Mouse (Mus musculus): Measurements from ENCODE around the gene Xylt1. TPM values are rescaled to one million over a fixed set of nuclear protein-coding genes. Genes with fewer than 3 reads are reported as not detected.

Xylt1 gene
- total RNA-seq, 2 experiments from 2014 or later: 43.5 to 43.9 TPM

- Histone ChIP-seq H3K27ac (peak overlapping the region; percentile 14; the same call in 1 of the 2 replicates), H3K4me3 (no peak overlapping the region)
- TF ChIP-seq CTCF (conservative IDR thresholded peaks at IDR 0.05): no peak
- DNase-seq (ENCODE audit: low spot score in 2 of 2): no peak
Measured at GRCm38 (mm10) chr7:117478937-117479336, 98.2 kb downstream of the Xylt1 start.

- Histone ChIP-seq H3K27ac (peak overlapping the region; percentile 74), H3K4me3 (no peak overlapping the region)
- no peak for TF ChIP-seq CTCF (conservative IDR thresholded peaks at IDR 0.05)
- DNase-seq (ENCODE audit: low spot score in 2 of 2): no peak
Measured at GRCm38 (mm10) chr7:117480831-117481230, 100.1 kb downstream of the Xylt1 start.

- Histone ChIP-seq H3K27ac (peak overlapping the region; percentile 74), H3K4me3 (no peak overlapping the region)
- TF ChIP-seq CTCF (conservative IDR thresholded peaks at IDR 0.05): no peak
- DNase-seq (ENCODE audit: low spot score in 2 of 2): no peak
Measured at GRCm38 (mm10) chr7:117481404-117481803, 100.6 kb downstream of the Xylt1 start.

GRCm38 (mm10) chr7:117482701-117483100 is 101.9 kb downstream of the Xylt1 start:
- H3K27ac ChIP-seq: no peak overlapping the region; the same call in 1 of the 2 replicates
- DNase-seq (ENCODE audit: low spot score in 2 of 2): no peak
- TF ChIP-seq CTCF (conservative IDR thresholded peaks at IDR 0.05): no peak

GRCm38 (mm10) chr7:117484589-117484988 is 103.8 kb downstream of the Xylt1 start:
- no peak for TF ChIP-seq CTCF (conservative IDR thresholded peaks at IDR 0.05)
- Histone ChIP-seq H3K27ac (no peak overlapping the region), H3K4me3 (no peak overlapping the region)
- DNase-seq (ENCODE audit: low spot score in 2 of 2): no peak

More at GRCm38 (mm10) chr7:117482701-117483100, 101.9 kb downstream of the Xylt1 start:
- H3K4me3 ChIP-seq: no peak overlapping the region

GRCm38 (mm10) chr7:117484989-117485536 is 104.3 kb downstream of the Xylt1 start:
- Histone ChIP-seq H3K4me3 (no peak overlapping the region), H3K27ac (no peak overlapping the region)
- TF ChIP-seq CTCF (conservative IDR thresholded peaks at IDR 0.05): no peak
- DNase-seq (ENCODE audit: low spot score in 2 of 2): no peak

GRCm38 (mm10) chr7:117486425-117487172 is 105.8 kb downstream of the Xylt1 start:
- no peak for TF ChIP-seq CTCF (conservative IDR thresholded peaks at IDR 0.05)
- Histone ChIP-seq H3K4me3 (no peak overlapping the region), H3K27ac (no peak overlapping the region; the same call in 1 of the 2 replicates)
- DNase-seq (ENCODE audit: low spot score in 2 of 2): no peak

GRCm38 (mm10) chr7:117487173-117487490 is 106.4 kb downstream of the Xylt1 start:
- no peak overlapping the region; the same call in 1 of the 2 replicates for H3K27ac ChIP-seq
- DNase-seq (ENCODE audit: low spot score in 2 of 2): no peak
- no peak overlapping the region for H3K4me3 ChIP-seq
- no peak for TF ChIP-seq CTCF (conservative IDR thresholded peaks at IDR 0.05)

- no peak overlapping the region for H3K4me3 ChIP-seq
- H3K27ac ChIP-seq: no peak overlapping the region
- DNase-seq (ENCODE audit: low spot score in 2 of 2): no peak
- TF ChIP-seq CTCF (conservative IDR thresholded peaks at IDR 0.05): no peak
Measured at GRCm38 (mm10) chr7:117489973-117490372, 109.2 kb downstream of the Xylt1 start.

GRCm38 (mm10) chr7:117490500-117491205 is 109.9 kb downstream of the Xylt1 start:
- H3K4me3 ChIP-seq: no peak overlapping the region
- DNase-seq (ENCODE audit: low spot score in 2 of 2): no peak
- H3K27ac ChIP-seq: peak overlapping the region; percentile 19; the same call in 1 of the 2 replicates
- TF ChIP-seq CTCF (conservative IDR thresholded peaks at IDR 0.05): no peak

- Histone ChIP-seq H3K4me3 (no peak overlapping the region), H3K27ac (peak overlapping the region; percentile 14; the same call in 1 of the 2 replicates)
- no peak for DNase-seq (ENCODE audit: low spot score in 2 of 2)
- TF ChIP-seq CTCF (conservative IDR thresholded peaks at IDR 0.05): no peak
Measured at GRCm38 (mm10) chr7:117491495-117491894, 110.7 kb downstream of the Xylt1 start.

- Histone ChIP-seq H3K4me3 (no peak overlapping the region), H3K27ac (peak overlapping the region; percentile 50; the same call in 1 of the 2 replicates)
- TF ChIP-seq CTCF (conservative IDR thresholded peaks at IDR 0.05): no peak
- DNase-seq (ENCODE audit: low spot score in 2 of 2): no peak
Measured at GRCm38 (mm10) chr7:117494210-117494609, 113.4 kb downstream of the Xylt1 start.

- Histone ChIP-seq H3K27ac (peak overlapping the region; percentile 50; the same call in 1 of the 2 replicates), H3K4me3 (no peak overlapping the region)
- no peak for TF ChIP-seq CTCF (conservative IDR thresholded peaks at IDR 0.05)
- DNase-seq (ENCODE audit: low spot score in 2 of 2): peak in 1 of 2 experiments; percentile 53
Measured at GRCm38 (mm10) chr7:117494618-117495310, 114.0 kb downstream of the Xylt1 start.

All from layer of hippocampus, adult 2 months (tissue).